Mouse (Mus musculus) Patski (cell line): ENCODE results near the gene Ly6g6f. TPM values are rescaled to one million over a fixed set of nuclear protein-coding genes. Genes with fewer than 3 reads are reported as not detected.

ENCODE experiments used
- ATAC-seq: fragments of 100-300 bp; one replicate; pipeline ENCODE4 v1.8.0; 2021
- CTCF ChIA-PET: fragments of 350-600 bp; sonication (Branson Sonifier 250); formaldehyde crosslinking; loops from one replicate; lab custom pipeline; 2022; ENCODE audit warnings: inconsistent platforms; lab: Charles Lee
- POLR2A ChIA-PET: fragments of 350-600 bp; sonication (Branson Sonifier 250); formaldehyde crosslinking; loops from one replicate; lab custom pipeline; 2022; ENCODE audit warnings: antibody characterized with exemption, inconsistent platforms; lab: Charles Lee
- DNase-seq: peaks from one replicate; pipeline ENCODE4 v3.0.0-alpha.2; 2011; ENCODE audit warnings: low read depth, low spot score
- H3K27me3 ChIP-seq: fragments of 371-371 bp; one replicate; pipeline ENCODE4 v1.5.1; 2021
- CTCF ChIP-seq: fragments of 100-300 bp; IDR thresholded peaks from one replicate; pipeline ENCODE4 v1.5.1; 2021
- in situ Hi-C: fragments of 300-500 bp; cut with MboI; formaldehyde crosslinking; loops from 3 replicates; pipeline ENCODE4 v1.11.1; 2018; ENCODE audit warnings: low pct_unique_long_range_greater_than_20kb, mixed read lengths
- polyA plus RNA-seq: library from polyadenylated mRNA; unstranded; gene quantifications from one replicate; pipeline ENCODE4 v1.2.3, GENCODE M21; 2021

Ly6g6f gene
- polyA plus RNA-seq, 1 experiment from 2014 or later = not detected

- no peak for TF ChIP-seq CTCF
- ChIA-PET CTCF (no interaction called here), POLR2A (interaction anchor here (0.6 kb wide), 1 partner anchor 23 kb away, joined by 3 read pairs; the partner anchor contains the start of gene Abhd16a)
- no peaks in the 10 kb centered on the region for H3K27me3 ChIP-seq
- in situ Hi-C loops = no loop called here
- ATAC-seq (no peak), DNase-seq (no peak)
These were observed 19.3 kb downstream of the Ly6g6f start, which contains the start of gene Mpig6b for GRCm38 (mm10) chr17:35066084-35066483. TSS of gene Mpig6b (minus strand) at chr17:35066184.

GRCm38 (mm10) chr17:35064951-35065947 is 20.2 kb downstream of the Ly6g6f start, which contains the start of gene Ly6g6c:
TSS of gene Ly6g6c (plus strand) at chr17:35065388.
- POLR2A ChIA-PET = no interaction called here
- no peaks in the 10 kb centered on the region for H3K27me3 ChIP-seq
- no peak for ATAC-seq
- CTCF ChIA-PET = interaction anchor here (1.4 kb wide), 1 partner anchor 11 kb away, joined by 4 read pairs; the partner anchor contains the start of gene Ly6g6e
- TF ChIP-seq CTCF = no peak
- in situ Hi-C loops = loop anchor here (5.0 kb wide), 1 partner anchor 43 kb away; no protein-coding TSS in a partner anchor
- DNase-seq = no peak

- DNase-seq = no peak
- H3K27me3 ChIP-seq = no peaks in the 10 kb centered on the region
- TF ChIP-seq CTCF = no peak
- in situ Hi-C loops = loop anchor here (5.0 kb wide), 1 partner anchor 42 kb away; no protein-coding TSS in a partner anchor
- no peak for ATAC-seq
- ChIA-PET CTCF (interaction anchor here (1.4 to 1.5 kb wide), 2 partner anchors 12 to 42 kb away, joined by 3 to 4 read pairs; partner anchors contain the start of gene Ly6g6e), POLR2A (interaction anchor here (1.1 kb wide), 1 partner anchor 16 kb away, joined by 5 read pairs; no protein-coding TSS in a partner anchor)
These were observed 21.0 kb downstream of the Ly6g6f start for GRCm38 (mm10) chr17:35064378-35064877.

GRCm38 (mm10) chr17:35063466-35063865 is 21.9 kb downstream of the Ly6g6f start:
- no peak for TF ChIP-seq CTCF
- ATAC-seq (no peak), DNase-seq (no peak)
- ChIA-PET POLR2A (interaction anchor here (0.6 to 1.3 kb wide), 3 partner anchors 15 to 45 kb away, joined by 3 to 7 read pairs (median 5); no protein-coding TSS in a partner anchor), CTCF (interaction anchor here (1.5 kb wide), 1 partner anchor 43 kb away, joined by 3 read pairs; no protein-coding TSS in a partner anchor)
- H3K27me3 ChIP-seq = no peaks in the 10 kb centered on the region
- in situ Hi-C loops = loop anchor here (5.0 kb wide), 1 partner anchor 41 kb away; no protein-coding TSS in a partner anchor

GRCm38 (mm10) chr17:35061299-35061698 is 24.1 kb downstream of the Ly6g6f start:
- DNase-seq (no peak), ATAC-seq (no peak)
- no peak for TF ChIP-seq CTCF
- in situ Hi-C loops = loop anchor here (5.0 kb wide), 1 partner anchor 39 kb away; no protein-coding TSS in a partner anchor
- CTCF ChIA-PET = interaction anchor here (1.2 kb wide), 1 partner anchor 41 kb away, joined by 3 read pairs; no protein-coding TSS in a partner anchor
- POLR2A ChIA-PET = interaction anchor here (0.6 to 1.3 kb wide), 2 partner anchors 10 to 25 kb away, joined by 3 read pairs; no protein-coding TSS in a partner anchor
- H3K27me3 ChIP-seq = no peaks in the 10 kb centered on the region

GRCm38 (mm10) chr17:35060737-35061297 is 24.6 kb downstream of the Ly6g6f start:
- DNase-seq (no peak), ATAC-seq (no peak)
- no peak for TF ChIP-seq CTCF
- no peaks in the 10 kb centered on the region for H3K27me3 ChIP-seq
- ChIA-PET CTCF (interaction anchor here (1.2 kb wide), 1 partner anchor 40 kb away, joined by 3 read pairs; no protein-coding TSS in a partner anchor), POLR2A (interaction anchor here (0.6 to 1.3 kb wide), 2 partner anchors 9 to 25 kb away, joined by 3 read pairs; no protein-coding TSS in a partner anchor)
- in situ Hi-C loops = loop anchor here (5.0 kb wide), 1 partner anchor 39 kb away; no protein-coding TSS in a partner anchor

- in situ Hi-C loops = loop anchor here (5.0 kb wide), 1 partner anchor 38 kb away; no protein-coding TSS in a partner anchor
- TF ChIP-seq CTCF = no peak
- DNase-seq = no peak
- CTCF ChIA-PET = interaction anchor here (0.8 to 1.4 kb wide), 5 partner anchors 9 to 40 kb away, joined by 3 to 5 read pairs (median 3); partner anchors contain the start of gene Ly6g6f
- H3K27me3 ChIP-seq = no peaks in the 10 kb centered on the region
- no peak for ATAC-seq
- POLR2A ChIA-PET = interaction anchor here (0.7 to 1.6 kb wide), 6 partner anchors 8 to 109 kb away, joined by 3 to 9 read pairs (median 3); no protein-coding TSS in a partner anchor
These were observed 25.3 kb downstream of the Ly6g6f start for GRCm38 (mm10) chr17:35060071-35060470.

GRCm38 (mm10) chr17:35058911-35059892 is 26.2 kb downstream of the Ly6g6f start, which contains the start of gene Ddah2:
TSS of gene Ddah2 (plus strand) at chr17:35059035.
- H3K27me3 ChIP-seq = no peaks in the 10 kb centered on the region
- POLR2A ChIA-PET = interaction anchor here (0.7 to 1.8 kb wide), 9 partner anchors 7 to 108 kb away, joined by 3 to 9 read pairs (median 3); partner anchors contain the start of gene Clic1
- CTCF ChIA-PET = interaction anchor here (0.8 to 1.4 kb wide), 6 partner anchors 8 to 39 kb away, joined by 3 to 5 read pairs (median 3); partner anchors contain the start of gene Ly6g6f
- ATAC-seq (peak; percentile 70), DNase-seq (no peak)
- in situ Hi-C loops = no loop called here
- TF ChIP-seq CTCF = no peak
